Mouse (Mus musculus): ENCODE measurements around the gene Nwd1.

DNA sequence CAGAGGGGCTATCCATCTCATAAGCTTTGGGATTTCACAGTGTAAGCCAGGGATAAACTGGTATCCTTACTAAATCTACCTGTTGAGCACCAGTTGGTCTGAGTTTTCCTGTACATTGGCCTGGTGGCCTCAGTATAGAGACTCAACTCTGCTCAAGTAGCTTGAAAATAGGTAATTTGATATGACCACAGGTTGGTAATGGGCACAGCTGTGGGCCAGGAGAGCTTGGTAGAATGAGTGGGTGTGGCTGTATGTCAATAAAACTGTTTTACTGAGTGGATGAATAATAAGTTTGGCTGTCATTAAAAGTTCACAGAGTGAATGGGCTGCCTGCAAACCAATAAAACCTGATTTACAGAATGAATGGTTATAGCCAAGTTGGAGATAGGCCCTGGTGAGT lies 90.4 kb downstream of the Nwd1 start:
- TF ChIP-seq CTCF (IDR thresholded peaks at IDR 0.05; ENCODE audit: extremely low read depth, insufficient read length, insufficient replicate concordance, low read depth, low read length) (no peak), POLR2A (IDR thresholded peaks at IDR 0.05; ENCODE audit: low read depth, low read length) (no peak)
